Mouse (Mus musculus): ENCODE data around the gene Galnt2.

- TF ChIP-seq CTCF (IDR thresholded peaks at IDR 0.05; ENCODE audit: control insufficient read depth, insufficient read depth, low read length) (no peak), POLR2A (IDR thresholded peaks at IDR 0.05; ENCODE audit: borderline replicate concordance, control insufficient read depth, low read depth, low read length) (no peak)
Measured at GRCm38 (mm10) chr8:124291693-124292092, 60.5 kb downstream of the Galnt2 start.

Measured in bone marrow, adult 2 months (tissue).